Mouse (Mus musculus) heart, postnatal 0 days (tissue): ENCODE measurements at regions not wholly inside any gene's neighbourhood (a gene's known extent, or its start where the extent isn't known, plus 50 kb on each side); places are given as distances from the start of the nearest gene placed in this dataset.

Source experiments
- CTCF ChIP-seq: IDR thresholded peaks from 2 replicates; pipeline ENCODE4 v1.5.1; 2016; ENCODE audit warnings: antibody characterized with exemption, control low read depth, low read depth
- EP300 ChIP-seq: IDR thresholded peaks from 2 replicates; pipeline ENCODE4 v1.6.1; 2016; ENCODE audit warnings: antibody characterized with exemption, low read depth

- no peak for TF ChIP-seq CTCF
- TF ChIP-seq EP300: no peak
Measured at GRCm38 (mm10) chr12:32628552-32628951, 190.8 kb upstream of the Nampt start.
